Mouse (Mus musculus): ENCODE data around the gene Osbp2.

Gene Osbp2

DNA sequence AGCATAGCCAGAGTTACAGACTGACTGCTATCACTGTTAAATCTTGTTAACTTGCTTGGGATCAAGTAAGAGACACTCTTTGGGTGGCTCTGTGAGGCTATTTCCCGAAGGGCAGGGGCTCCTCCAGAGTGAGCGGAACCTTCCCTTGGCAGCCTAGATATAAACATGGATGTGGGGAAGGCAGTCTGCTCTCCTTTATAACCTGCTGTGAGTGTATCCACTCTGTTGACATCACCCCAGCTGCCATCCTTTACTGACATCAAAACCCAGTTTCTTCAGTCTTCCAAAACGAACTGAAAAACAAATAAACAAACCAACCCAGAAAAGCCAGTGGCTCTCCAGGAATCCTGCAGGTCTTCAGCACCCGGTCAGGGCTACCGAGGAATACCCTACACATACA, 39.6 kb downstream of the Osbp2 start:
- no peak for DNase-seq (ENCODE audit: low spot score in 2 of 2)

DNA sequence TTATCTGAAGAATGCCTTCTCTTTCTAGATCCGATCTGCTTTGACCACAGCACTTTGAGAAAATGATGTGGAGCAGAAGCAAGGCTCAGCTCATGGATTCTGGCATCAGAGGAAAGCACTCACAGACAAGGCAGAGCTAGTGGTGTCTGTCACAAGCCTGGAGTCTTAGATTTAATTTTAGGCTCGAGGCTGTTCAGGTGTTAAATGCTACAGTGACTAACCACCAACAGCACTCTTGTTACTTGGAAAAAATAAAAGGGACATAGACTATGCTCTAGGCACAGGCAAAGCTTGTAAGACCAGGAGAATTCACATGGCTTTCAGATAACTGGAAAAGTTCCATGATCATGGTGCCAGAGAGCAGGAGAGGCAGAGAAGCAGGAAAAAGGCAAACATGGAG, 40.3 kb downstream of the Osbp2 start:
- DNase-seq (ENCODE audit: low spot score in 2 of 2): no peak

DNA sequence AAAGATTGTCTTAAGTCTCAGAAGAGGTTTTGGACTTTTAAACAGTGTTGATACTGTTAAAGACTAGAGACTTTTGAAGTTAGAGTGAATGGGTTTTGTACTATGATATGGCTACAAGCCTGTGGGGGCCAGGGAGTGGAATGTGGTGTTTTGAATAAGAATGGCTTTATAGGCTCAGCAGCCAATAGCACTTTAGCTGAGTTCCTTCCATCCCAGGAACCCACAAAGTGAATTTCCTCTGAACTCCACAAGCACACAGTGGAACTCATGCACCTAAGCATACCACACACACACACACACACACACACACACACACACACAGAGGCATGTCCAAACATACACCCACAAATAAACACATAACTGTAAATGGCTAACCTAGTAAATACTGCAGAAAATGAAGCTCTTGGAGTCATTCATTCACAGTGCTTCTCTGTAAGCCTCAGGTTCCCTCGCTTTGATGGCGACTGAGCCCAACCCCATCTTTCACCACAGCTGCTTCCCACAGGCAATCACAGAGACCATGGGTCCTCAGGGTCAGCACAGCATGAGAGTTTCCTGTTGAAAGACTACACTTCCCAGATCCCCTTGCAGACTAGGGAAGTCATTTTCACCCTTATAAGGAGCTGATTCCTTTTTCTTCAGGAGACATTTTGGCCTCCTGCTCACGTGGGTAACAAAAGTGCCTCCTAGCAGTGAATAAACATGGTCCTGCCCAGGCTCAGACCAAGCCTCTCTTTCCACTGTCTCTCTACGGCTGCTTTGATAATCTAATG, 45.5 kb downstream of the Osbp2 start:
- no peak for DNase-seq (ENCODE audit: low spot score in 2 of 2)

DNA sequence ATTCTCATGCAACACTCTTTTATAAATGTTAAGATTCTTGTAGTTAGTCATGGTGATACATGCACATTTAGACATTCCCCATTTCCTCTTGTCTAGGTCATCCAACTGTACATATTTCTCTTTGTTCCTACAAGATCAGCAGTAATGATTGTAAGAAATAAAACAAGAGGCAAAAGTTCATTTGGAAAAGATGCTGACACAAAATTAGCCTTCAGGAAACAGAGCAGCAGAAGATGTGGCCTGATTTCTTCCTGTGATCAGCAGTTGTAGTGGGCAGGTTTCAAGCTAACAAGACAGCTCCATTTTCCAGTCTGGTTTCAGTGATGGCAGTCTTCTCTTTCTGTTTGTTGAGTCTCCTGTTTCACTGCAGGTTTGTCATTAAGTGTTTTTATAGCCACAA, 47.8 kb downstream of the Osbp2 start:
- DNase-seq (ENCODE audit: low spot score in 2 of 2): no peak

DNA sequence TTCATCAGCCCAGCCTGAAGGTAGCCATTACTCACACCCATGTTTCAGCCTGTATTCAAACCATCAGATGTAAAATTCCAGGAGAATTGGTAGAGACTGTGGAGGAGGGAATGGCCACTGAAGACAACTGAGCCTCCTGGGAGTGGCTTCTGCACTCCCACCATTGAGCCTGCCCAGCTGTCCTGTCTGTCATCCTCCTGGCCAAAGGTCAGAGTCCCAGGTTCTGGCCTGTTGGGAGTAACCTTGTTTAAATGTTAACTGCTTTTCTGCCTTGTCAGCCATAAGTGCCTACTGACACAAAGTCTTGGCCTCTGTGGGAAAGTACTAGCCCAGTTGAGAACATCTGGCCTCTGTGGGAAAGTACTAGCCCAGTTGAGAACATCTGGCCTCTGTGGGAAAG, 50.4 kb downstream of the Osbp2 start:
- no peak for DNase-seq (ENCODE audit: low spot score in 2 of 2)

DNA sequence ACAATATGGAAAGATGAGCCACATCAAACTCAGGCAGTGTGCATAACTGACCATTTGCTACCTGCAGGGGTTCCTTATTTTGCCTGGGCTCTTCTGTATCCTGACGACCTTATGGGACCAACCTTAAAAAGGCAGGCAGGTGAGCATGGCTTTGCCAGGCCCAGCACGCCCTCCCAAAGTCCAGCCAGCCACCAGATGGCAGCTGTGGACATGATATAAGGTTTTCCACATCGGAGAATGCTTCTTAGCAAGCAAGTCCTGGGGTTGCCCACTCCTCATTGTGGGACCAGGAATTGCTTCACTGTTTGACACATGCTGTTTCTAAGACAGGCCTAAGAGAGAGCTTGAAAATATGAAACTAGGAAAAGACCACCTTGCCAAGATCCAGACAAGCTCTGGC, 55.5 kb downstream of the Osbp2 start:
- DNase-seq (ENCODE audit: low spot score in 2 of 2): no peak

DNA sequence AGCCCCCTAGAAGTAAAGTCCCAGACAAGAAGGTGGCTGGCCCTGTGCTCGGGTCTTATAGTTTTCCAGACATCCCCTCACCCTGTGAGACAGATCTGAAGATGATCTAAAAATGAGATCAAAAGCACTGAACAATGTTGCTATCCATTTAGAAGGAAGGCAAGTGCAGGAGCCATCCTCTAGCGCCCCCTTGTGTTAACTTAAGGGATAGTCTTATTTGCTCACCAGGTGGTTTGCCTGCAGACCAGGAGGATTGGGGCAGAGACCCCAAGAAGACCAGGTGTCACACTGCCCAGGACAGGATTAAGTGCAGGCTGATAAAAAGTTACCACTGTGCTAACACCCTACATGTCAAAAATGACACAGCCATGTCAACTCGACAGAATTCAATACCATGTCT, 58.3 kb downstream of the Osbp2 start:
- no peak for DNase-seq (ENCODE audit: low spot score in 2 of 2)

DNA sequence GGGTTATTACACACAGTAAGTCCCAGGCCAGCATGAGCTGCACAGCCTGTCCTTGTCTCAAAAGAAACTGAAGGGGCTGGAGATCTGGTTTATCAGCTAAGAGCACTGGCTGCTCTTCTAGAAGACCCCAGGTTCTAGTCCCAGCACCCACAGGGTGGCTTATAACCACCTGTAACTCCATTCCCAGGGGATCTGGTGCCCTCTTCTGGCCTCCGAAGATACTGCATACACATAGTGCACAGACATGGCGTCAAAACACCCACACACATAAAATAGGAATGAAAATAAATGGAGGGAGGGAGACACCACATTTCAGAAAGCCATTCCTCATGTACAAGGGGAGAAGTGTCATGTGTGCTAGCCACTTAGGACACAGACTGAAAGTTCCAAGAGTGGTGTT, 59.1 kb downstream of the Osbp2 start:
- DNase-seq (ENCODE audit: low spot score in 2 of 2): no peak

DNA sequence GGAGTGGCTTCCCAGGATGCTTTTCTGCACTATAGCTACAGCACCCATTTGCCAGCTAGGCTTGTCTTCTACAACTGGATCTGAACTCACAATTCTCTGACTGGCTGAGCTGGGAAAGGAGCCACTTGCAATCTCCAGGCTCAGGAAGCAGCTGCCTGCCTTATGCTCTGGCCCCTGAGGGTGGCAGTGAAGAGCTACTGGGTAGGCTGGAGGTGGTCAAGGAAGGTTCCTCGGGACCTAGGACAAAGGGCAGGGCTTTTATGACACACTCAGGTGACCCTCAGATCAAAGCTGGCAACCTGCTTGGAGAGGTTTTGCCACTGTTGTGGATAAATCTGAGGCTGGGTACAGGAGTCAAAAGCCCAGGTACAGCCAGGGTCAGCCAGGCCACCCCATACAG, 61.6 kb downstream of the Osbp2 start:
- no peak for DNase-seq (ENCODE audit: low spot score in 2 of 2)

DNA sequence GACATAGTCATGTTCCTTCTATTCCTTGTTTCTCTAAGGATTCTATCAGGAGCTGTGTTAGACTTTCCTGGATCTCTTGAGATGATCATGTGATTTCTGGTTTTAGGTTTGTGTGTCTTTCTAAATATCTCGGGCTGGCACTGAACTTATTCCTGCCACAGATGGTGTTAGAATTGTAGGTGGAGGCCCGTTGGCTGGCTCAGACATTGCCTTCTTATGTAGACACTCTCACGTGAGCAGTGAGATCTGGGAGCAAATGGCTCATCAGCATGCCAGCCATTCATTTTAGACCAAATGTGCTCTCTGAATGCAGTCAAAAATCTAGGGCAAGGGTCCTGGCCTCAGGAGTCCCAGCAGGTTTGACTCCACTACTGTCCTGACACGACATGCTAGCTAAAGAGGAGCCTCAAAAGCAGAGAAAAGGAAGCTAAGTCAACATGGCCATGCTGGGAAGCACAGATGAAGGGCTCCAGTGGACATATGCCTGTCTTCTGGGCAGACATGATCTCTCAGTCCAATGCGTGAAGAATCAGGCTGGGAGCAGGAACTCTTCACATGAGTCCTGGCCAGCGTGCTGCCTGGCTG, 66.0 kb downstream of the Osbp2 start:
- no peak for DNase-seq (ENCODE audit: low spot score in 2 of 2)

DNA sequence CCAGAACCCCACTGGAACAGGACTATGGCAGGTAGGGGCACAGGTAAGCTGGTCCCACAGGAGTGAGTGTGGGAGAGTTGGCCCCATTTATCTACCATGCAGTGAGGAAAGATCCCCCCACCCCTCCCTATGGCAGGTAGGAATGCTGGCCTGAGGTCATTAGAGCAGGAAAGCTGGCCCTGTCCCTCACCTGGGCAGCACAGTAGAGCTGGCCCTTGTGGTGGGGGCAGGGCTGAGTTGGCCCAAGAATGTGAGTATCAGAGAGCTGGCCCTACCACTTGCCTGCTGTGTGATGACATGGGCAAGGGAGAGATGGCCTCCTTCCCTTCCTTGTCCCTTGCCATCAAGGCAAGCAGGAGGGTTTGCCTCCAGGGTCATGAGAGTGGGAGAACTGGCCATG, 73.0 kb downstream of the Osbp2 start:
- DNase-seq (ENCODE audit: low spot score in 2 of 2): no peak

DNA sequence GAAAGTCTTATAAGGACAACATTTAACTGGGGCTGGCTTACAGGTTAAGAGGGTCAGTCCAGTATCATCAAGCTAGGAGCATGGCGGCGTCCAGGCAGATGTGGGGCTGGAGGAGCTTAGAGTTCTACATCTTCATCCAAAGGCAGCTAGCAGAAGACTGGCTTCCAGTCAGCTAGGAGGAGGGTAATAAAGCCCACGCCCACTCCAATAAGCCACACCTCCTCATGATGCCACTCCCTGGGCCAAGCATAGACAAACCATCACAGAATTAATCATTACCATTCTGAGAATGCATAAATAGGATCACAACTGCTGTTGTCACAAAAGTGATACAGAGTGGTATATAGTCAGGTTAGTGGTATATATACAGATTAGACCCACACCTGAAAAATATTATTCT, 73.8 kb downstream of the Osbp2 start:
- DNase-seq (ENCODE audit: low spot score in 2 of 2): no peak

DNA sequence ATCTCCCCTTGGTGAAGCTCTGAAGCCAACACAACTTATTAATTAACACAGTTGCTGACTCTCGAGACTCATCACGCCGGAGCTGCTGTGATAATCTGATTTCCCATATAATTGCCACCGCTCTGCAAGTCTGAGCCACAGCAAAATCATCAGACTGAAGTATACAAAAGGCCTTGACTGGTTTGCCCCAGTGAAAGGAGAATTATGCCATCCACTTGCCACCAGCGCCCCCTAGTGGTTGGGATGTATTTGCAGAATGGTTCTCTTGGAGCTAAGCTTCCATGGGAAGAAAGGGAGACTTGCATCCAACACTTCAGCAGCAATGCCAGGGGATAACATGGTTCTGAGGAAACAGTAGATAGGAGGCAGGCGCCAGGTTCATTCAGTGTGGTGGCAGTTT, 77.1 kb downstream of the Osbp2 start:
- peak; percentile 76 to 86 for DNase-seq (ENCODE audit: low spot score in 2 of 2)

DNA sequence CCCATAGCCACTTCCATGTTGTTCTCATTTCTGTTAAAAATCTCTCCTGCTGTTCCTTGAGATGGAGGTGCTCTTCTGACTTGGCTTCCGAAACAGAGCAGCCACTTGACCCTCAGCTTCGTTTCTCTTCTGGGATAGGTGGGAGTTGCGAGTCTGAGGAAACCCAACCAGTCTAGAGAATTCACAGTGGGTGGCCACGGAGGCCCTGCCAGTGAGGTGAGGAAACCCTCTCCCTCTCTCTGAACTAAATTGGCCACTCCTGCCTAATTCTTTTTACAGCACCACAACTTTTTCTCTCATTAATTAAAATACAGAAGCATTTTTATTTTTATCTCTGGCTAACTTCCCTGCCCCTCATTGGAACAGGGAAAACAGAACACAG, 88.4 kb downstream of the Osbp2 start:
- DNase-seq (ENCODE audit: low spot score in 2 of 2): no peak

DNA sequence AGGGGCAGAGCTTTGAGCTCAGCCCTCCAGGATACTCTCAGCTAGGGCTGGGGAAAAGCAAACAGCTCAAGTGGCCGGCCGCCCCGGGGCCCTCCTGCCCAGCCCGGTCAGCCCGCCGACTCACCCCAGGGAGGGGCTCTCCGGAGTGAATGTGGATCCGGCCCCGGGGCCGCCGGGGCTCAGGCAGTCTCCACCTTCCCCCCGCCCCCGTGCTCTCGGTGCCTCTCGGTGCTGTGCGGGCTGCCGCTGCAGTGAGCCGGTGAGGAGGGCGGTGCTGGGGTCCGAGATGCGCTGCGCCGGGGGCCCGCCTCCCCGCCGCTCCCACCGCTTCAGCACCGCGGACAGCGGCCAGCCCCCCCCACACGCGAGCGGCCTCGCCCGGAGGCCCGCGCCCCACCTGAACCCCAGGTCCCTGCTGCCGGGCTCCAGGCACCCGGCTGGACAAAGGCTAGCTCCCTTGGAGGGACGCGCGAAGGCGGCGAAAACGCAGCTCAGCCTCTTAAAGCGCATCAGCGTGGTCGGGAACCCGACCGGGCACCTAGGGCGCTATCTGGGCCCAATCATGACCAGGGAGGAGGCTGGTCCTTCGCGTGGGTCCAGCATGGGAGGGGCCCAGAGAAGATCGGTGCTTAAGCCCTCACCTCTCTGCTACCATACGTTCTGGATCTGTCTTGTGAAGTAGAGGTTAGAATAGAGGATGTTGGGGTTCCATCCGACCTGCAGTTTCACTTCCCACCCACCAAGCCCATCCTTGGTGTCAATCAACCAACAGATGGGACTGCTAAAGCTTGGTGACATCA, 89.0 kb downstream of the Osbp2 start:
- no peak for DNase-seq (ENCODE audit: low spot score in 2 of 2)

DNA sequence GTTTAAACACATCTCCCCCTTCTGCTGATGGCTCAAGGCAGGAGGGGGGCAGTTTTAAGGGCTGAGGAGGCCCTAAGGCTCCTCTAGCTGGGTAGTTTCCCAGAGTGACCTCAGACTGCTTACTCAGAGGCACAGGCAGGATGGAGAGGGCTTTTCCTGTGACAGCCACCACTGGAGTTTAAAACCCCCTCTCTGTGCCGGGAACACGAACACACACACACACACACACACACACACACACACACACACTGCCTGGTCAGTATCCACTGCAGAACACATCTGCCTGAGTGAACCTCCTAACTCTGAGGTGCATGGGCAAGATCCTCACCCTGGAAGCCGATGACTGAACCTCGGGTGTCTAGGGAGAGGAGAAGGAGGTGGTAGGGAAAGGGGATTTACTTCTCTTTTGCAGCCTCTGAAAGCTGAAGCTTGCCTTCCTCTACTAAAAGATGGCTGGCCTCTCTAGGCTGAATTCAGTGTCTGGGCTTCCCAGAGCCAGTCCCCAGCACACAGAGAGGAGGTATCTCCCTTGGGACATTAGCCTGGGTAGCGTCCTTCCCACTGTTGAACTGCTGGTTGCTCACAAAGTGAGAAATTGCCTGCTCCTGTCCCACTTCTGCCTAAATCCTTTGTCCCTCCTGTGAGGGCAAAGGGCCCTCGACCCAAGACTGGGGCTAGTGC, 89.8 kb downstream of the Osbp2 start:
- DNase-seq (ENCODE audit: low spot score in 2 of 2): no peak

DNA sequence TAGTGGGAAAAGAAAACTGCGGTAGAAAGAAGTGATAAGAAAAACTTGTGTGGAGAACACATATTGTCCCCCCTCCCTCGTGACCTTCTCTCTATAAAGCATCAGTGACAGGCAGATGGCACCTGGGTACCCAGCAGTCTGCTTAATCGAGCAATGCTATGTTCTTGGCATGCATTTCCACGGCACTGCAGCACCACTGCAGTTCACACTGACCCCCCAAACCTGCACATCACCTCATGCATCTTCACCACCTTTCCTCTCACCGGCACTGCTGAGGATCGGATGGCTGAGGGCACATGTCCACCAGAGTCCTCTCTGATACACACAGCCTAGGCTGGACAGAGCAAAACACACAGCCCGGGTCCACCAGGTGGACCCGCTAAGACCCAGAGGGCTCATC, 90.6 kb downstream of the Osbp2 start:
- DNase-seq (ENCODE audit: low spot score in 2 of 2): no peak

DNA sequence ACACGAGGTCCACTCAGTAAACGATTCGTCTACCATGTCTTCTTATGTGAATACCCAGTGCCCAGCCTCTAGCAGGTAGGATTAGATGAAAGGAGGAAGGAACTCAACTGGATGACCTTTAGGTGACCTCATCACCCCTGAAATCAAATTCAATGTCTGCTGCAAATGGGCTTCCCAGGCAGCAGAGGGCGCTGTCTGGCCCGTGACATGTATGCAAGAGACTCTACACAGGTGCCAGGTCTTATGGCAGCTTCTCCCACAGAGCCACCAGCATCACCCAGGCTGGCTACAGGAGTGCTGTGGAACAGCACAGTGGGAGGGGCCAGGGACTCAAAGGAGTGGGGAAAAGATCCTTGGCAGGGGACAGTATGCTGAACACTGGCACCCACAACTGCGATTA, 92.4 kb downstream of the Osbp2 start:
- DNase-seq (ENCODE audit: low spot score in 2 of 2): no peak

DNA sequence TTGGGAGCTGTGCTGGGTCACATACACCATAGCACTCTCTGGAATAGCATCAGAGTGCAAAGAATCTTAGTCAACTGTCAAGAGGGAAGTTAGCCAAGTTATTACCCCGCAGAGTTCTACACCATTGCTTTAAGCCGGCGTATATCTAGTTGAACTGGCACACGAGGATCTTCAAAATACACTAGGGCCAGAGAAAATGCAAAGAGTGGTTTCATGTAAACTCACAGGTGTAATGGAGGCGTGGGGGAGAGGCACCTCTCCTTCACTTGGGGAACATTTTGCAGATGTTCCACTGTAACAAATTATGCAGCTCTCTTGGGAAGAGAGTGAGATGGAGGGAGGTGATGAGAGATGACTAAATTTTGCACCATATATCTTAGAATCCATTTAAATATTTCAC, 95.9 kb downstream of the Osbp2 start:
- DNase-seq (ENCODE audit: low spot score in 2 of 2): no peak

DNA sequence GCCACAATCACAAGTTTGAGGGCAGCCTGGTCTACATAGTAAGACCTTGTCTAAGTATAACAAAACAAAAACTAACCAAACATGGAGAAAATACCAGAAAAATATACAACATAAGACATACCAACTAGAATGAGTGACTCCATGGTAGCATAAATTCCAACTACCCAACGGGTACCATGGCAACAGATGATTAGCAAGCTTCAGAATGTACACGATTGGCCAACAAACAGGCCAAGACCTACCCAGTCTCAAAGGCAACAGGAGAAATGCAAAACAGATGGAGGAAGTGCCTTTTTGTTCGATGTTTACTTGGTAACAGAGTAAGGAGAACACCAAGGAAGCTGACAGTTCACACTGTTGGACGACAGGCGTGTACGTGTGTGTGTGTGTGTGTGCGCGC, 96.7 kb downstream of the Osbp2 start:
- DNase-seq (ENCODE audit: low spot score in 2 of 2): no peak

DNA sequence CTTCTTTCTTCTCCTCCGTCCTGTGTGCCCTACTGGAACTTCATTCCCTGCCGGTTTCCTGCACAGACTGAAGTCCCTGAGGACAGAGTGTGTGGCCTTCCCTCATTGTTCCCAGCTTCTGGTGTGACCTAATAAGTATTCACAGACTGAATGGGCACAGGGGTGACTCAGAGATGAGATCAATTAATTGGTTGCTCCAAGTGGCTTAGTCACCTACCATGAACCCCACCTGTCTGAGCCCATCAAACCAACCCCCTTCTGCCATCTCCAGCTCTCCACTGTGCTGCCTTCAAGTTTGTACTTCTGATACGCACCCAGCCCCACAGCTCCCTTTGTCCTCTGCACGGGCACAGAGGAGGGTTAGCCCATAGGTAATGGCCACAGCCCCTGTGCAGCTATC, 99.4 kb downstream of the Osbp2 start:
- DNase-seq (ENCODE audit: low spot score in 2 of 2): no peak

DNA sequence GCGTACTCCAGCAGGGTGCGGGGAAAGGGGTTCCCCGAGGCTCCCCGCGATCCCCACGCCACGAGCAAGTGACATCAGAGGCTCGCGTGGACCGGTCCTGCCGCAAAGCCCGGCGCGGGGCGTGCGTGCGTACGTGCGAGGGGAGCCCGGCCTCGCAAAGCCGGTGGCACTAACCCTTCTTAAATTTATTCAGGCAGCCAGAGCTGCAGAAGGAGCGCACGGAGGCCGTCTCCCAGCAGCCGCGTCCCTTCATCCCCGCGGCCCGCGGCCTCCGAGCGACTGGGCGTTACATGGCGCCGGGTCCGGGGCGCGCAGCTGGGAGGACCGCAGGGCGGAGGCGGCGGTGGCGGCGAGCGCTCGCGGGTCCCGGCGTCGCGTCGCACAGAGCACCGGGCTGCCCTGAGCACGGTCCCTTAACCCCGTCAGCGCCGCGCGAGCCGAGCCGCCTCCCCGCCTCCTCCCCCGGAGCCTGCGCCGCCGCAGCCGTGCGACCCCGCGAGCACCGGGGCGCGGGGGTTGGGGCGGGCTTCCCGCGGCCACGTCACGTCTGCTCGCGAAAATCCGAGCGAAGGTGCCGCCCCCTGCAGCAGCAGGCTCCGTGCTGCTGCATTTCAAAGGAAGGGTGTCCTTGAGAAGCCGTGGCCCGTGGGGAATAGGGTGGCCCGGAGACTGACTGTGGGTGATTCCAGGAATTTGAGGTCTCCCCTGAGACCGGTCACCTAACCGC, 101.8 kb downstream of the Osbp2 start:
- no peak for DNase-seq (ENCODE audit: low spot score in 2 of 2)
